Comparison of ENCODE assay signal across 12 mouse cellular contexts in genomic region chr11:104029036-104029664, GRCm38 (mm10).
A peak's percentile ranks its signal among the peaks of the same experiment; 100 is the strongest.
DNase-seq lines count a peak whose midpoint lies in the region; ATAC-seq lines count a peak whose summit lies in the region.
"Had no signal": no experiment of that assay in that cellular context is flagged by ENCODE, and none has a peak within 500 bp of the region (broad histone marks: within the 10 kb centered on the region; RNA-seq: fewer than 3 reads in every experiment).

No protein-coding gene starts in this region.

- no peaks in the 10 kb centered on the region for H3K9me3 ChIP-seq in forebrain, embryonic 16.5 days (ENCODE audit: control insufficient read depth, low read length)
- H3K9me3 ChIP-seq: embryonic facial prominence, embryonic 15.5 days; hindbrain, embryonic 12.5 days; midbrain, embryonic 10.5 days; neural tube, embryonic 15.5 days had no signal

- WGBS in forebrain, embryonic 16.5 days = 72% methylated on average over 9 of the region's 9 CpGs

- no peaks in the 10 kb centered on the region for H3K36me3 ChIP-seq in forebrain, embryonic 16.5 days (ENCODE audit: control insufficient read depth, insufficient read depth)
- H3K36me3 ChIP-seq: embryonic facial prominence, embryonic 15.5 days; hindbrain, embryonic 12.5 days; midbrain, embryonic 10.5 days; neural tube, embryonic 15.5 days had no signal

- H3K27me3 ChIP-seq in forebrain, embryonic 16.5 days (replicated peaks; ENCODE audit: control insufficient read depth, insufficient read depth, low read length) = no peaks in the 10 kb centered on the region
- H3K27me3 ChIP-seq: embryonic facial prominence, embryonic 15.5 days; hindbrain, embryonic 12.5 days; neural tube, embryonic 15.5 days had no signal

- no peak overlapping the region for H3K4me3 ChIP-seq in forebrain, embryonic 16.5 days (replicated peaks; ENCODE audit: low read length)
- H3K4me3 ChIP-seq: embryonic facial prominence, embryonic 15.5 days; hindbrain, embryonic 12.5 days; midbrain, embryonic 10.5 days; neural tube, embryonic 15.5 days had no signal

- peak; percentile 20 for DNase-seq in cerebellum, adult 11 months
- DNase-seq in layer of hippocampus, postnatal 14 days (ENCODE audit: low spot score in 2 of 2) = peak; percentile 65 to 89
- peak; percentile 86 to 94 for DNase-seq in right cerebral cortex, postnatal 10 days (ENCODE audit: low spot score in 2 of 2)
- DNase-seq in adrenal gland, adult 2 months = no peak
- DNase-seq in heart, adult 18-20 months = no peak
- DNase-seq in adrenal gland, postnatal 14 days = no peak

- H3K27ac ChIP-seq in forebrain, embryonic 16.5 days (ENCODE audit: low read length) = no peak overlapping the region
- H3K27ac ChIP-seq: embryonic facial prominence, embryonic 15.5 days; hindbrain, embryonic 12.5 days; midbrain, embryonic 10.5 days; neural tube, embryonic 15.5 days had no signal

- no peak for ATAC-seq in cerebellum, adult (ENCODE audit: insufficient number of reproducible peaks, low FRiP score, low TSS enrichment)
- ATAC-seq in forebrain, embryonic 16.5 days = peak; percentile 80

- no peak overlapping the region for H3K4me2 ChIP-seq in forebrain, embryonic 16.5 days (ENCODE audit: low read length)
- H3K4me2 ChIP-seq: embryonic facial prominence, embryonic 15.5 days; hindbrain, embryonic 12.5 days; neural tube, embryonic 15.5 days had no signal

- H3K9ac ChIP-seq in forebrain, embryonic 16.5 days (replicated peaks; ENCODE audit: low read depth, low read length) = no peak overlapping the region
- H3K9ac ChIP-seq: embryonic facial prominence, embryonic 15.5 days; hindbrain, embryonic 12.5 days; neural tube, embryonic 15.5 days had no signal

- 0 out of 2 replicates have a peak, but pooled peaks cover 5% of the 10 kb centered on the region for H3K4me1 ChIP-seq in forebrain, embryonic 16.5 days (replicated peaks; ENCODE audit: control insufficient read depth, insufficient read depth, low read length)
- H3K4me1 ChIP-seq: embryonic facial prominence, embryonic 15.5 days; hindbrain, embryonic 12.5 days; midbrain, embryonic 10.5 days; neural tube, embryonic 15.5 days had no signal

Comparison
In these comparisons a context has a peak if more than half of its experiments do, and no peak if none do; other contexts are left out.
1. DNase-seq: peak in cerebellum, adult 11 months (single experiment), layer of hippocampus, postnatal 14 days (2 of 2) and right cerebral cortex, postnatal 10 days (2 of 2); none in adrenal gland, adult 2 months (single experiment), heart, adult 18-20 months (0 of 2) and adrenal gland, postnatal 14 days (single experiment).